In genomic region chr8:30946154-30947065, GRCm38 (mm10) we compare ENCODE assay signal across 19 mouse cellular contexts.
DNase-seq lines count a peak whose midpoint lies in the region; ATAC-seq lines count a peak whose summit lies in the region.
"Had no signal": no experiment of that assay in that cellular context is flagged by ENCODE, and none has a peak within 500 bp of the region (broad histone marks: within the 10 kb centered on the region; RNA-seq: fewer than 3 reads in every experiment).

No protein-coding gene starts in this region.

- no peaks in the 10 kb centered on the region for H3K36me3 ChIP-seq in hindbrain, embryonic 14.5 days (replicated peaks; ENCODE audit: control insufficient read depth, insufficient read depth)
- H3K36me3 ChIP-seq in hindbrain, embryonic 10.5 days, result no peaks in the 10 kb centered on the region
- no peaks in the 10 kb centered on the region for H3K36me3 ChIP-seq in embryonic facial prominence, embryonic 13.5 days
- H3K36me3 ChIP-seq in limb, embryonic 11.5 days (ENCODE audit: control insufficient read depth, insufficient read depth, low read length), result no peaks in the 10 kb centered on the region
- H3K36me3 ChIP-seq: forebrain, embryonic 12.5 days; G1E; neural tube, embryonic 13.5 days had no signal

- H3K9me3 ChIP-seq in hindbrain, embryonic 14.5 days (ENCODE audit: control insufficient read depth, low read length), result no peaks in the 10 kb centered on the region
- no peaks in the 10 kb centered on the region for H3K9me3 ChIP-seq in hindbrain, embryonic 10.5 days
- no peaks in the 10 kb centered on the region for H3K9me3 ChIP-seq in embryonic facial prominence, embryonic 13.5 days
- H3K9me3 ChIP-seq in limb, embryonic 11.5 days (ENCODE audit: control insufficient read depth, low read length), result no peaks in the 10 kb centered on the region
- H3K9me3 ChIP-seq: forebrain, embryonic 12.5 days; neural tube, embryonic 13.5 days had no signal

- WGBS in hindbrain, embryonic 14.5 days, result 62% methylated on average over 10 of the region's 10 CpGs
- WGBS in hindbrain, embryonic 10.5 days, result 75% methylated on average over 10 of the region's 10 CpGs
- WGBS in embryonic facial prominence, embryonic 13.5 days, result 28% methylated on average over 10 of the region's 10 CpGs
- 33% methylated on average over 10 of the region's 10 CpGs for WGBS in limb, embryonic 11.5 days

- no peak overlapping the region for H3K9ac ChIP-seq in hindbrain, embryonic 14.5 days
- H3K9ac ChIP-seq in embryonic facial prominence, embryonic 13.5 days, result no peak overlapping the region
- no peak overlapping the region for H3K9ac ChIP-seq in limb, embryonic 11.5 days (ENCODE audit: low read length)
- H3K9ac ChIP-seq: forebrain, embryonic 12.5 days; liver, postnatal 0 days; neural tube, embryonic 13.5 days had no signal

- H3K4me1 ChIP-seq in hindbrain, embryonic 14.5 days (replicated peaks; ENCODE audit: control insufficient read depth, insufficient read depth, low read length), result no peaks in the 10 kb centered on the region
- no peaks in the 10 kb centered on the region for H3K4me1 ChIP-seq in hindbrain, embryonic 10.5 days (replicated peaks)
- H3K4me1 ChIP-seq in embryonic facial prominence, embryonic 13.5 days, result peaks cover 7% of the 10 kb centered on the region
- H3K4me1 ChIP-seq in limb, embryonic 11.5 days (ENCODE audit: control insufficient read depth, insufficient read depth, low read length), result peaks cover under 1% of the 10 kb centered on the region; the same call in 1 of the 2 replicates
- H3K4me1 ChIP-seq: forebrain, embryonic 12.5 days; neural tube, embryonic 13.5 days had no signal

- peak; percentile 46 to 59 for DNase-seq in cerebellum, postnatal 10 days
- DNase-seq in cerebellum, postnatal 4 days (ENCODE audit: low spot score in 2 of 2), result no peak
- no peak for DNase-seq in hindbrain, embryonic 14.5 days (ENCODE audit: low spot score)
- no peak for DNase-seq in hindbrain, embryonic 10.5 days (ENCODE audit: low spot score)
- peak; percentile 62 for DNase-seq in limb, embryonic 11.5 days (ENCODE audit: low spot score)
- no peak for DNase-seq in gastrocnemius, adult 18-20 months (ENCODE audit: low spot score)
- DNase-seq in heart, postnatal 14 days, result no peak
- DNase-seq: cerebellum, adult 9-10 months; gastrocnemius, postnatal 10 days; heart, adult 2 months; layer of hippocampus, postnatal 36 days; liver, postnatal 0 days; thymus, postnatal 4 days had no signal

- H3K27ac ChIP-seq in hindbrain, embryonic 14.5 days, result no peak overlapping the region
- no peak overlapping the region for H3K27ac ChIP-seq in hindbrain, embryonic 10.5 days
- H3K27ac ChIP-seq in embryonic facial prominence, embryonic 13.5 days, result peak overlapping the region; percentile 68
- H3K27ac ChIP-seq in limb, embryonic 11.5 days (replicated peaks; ENCODE audit: low read depth, low read length), result no peak overlapping the region
- H3K27ac ChIP-seq: forebrain, embryonic 12.5 days; heart, adult 2 months; neural tube, embryonic 13.5 days had no signal

- H3K4me3 ChIP-seq in hindbrain, embryonic 14.5 days (replicated peaks; ENCODE audit: low read length), result no peak overlapping the region
- H3K4me3 ChIP-seq in hindbrain, embryonic 10.5 days, result no peak overlapping the region
- H3K4me3 ChIP-seq in embryonic facial prominence, embryonic 13.5 days, result no peak overlapping the region
- no peak overlapping the region for H3K4me3 ChIP-seq in limb, embryonic 11.5 days (ENCODE audit: low read depth, low read length)
- H3K4me3 ChIP-seq: forebrain, embryonic 12.5 days; heart, adult 2 months; neural tube, embryonic 13.5 days had no signal

- H3K27me3 ChIP-seq in hindbrain, embryonic 14.5 days (ENCODE audit: control insufficient read depth, insufficient read depth, low read length), result no peaks in the 10 kb centered on the region
- no peaks in the 10 kb centered on the region for H3K27me3 ChIP-seq in hindbrain, embryonic 10.5 days (ENCODE audit: insufficient read depth, poor library complexity, severe bottlenecking)
- H3K27me3 ChIP-seq in embryonic facial prominence, embryonic 13.5 days, result no peaks in the 10 kb centered on the region
- H3K27me3 ChIP-seq in limb, embryonic 11.5 days (ENCODE audit: control insufficient read depth, insufficient read depth, low read length), result no peaks in the 10 kb centered on the region
- H3K27me3 ChIP-seq: forebrain, embryonic 12.5 days; neural tube, embryonic 13.5 days had no signal

- peak; percentile 37; the same call in 1 of the 2 replicates for ATAC-seq in hindbrain, embryonic 14.5 days (ENCODE audit: low FRiP score)
- peak; percentile 78 for ATAC-seq in embryonic facial prominence, embryonic 13.5 days (ENCODE audit: insufficient number of reproducible peaks, insufficient read depth, low FRiP score, low TSS enrichment, low read depth)
- peak; percentile 83 for ATAC-seq in limb, embryonic 11.5 days (ENCODE audit: insufficient number of reproducible peaks, low FRiP score, low TSS enrichment, low read depth)
- ATAC-seq: CD4-positive, CD25-positive, alpha-beta regulatory T cell, adult 4 months; inflammation-experienced regulatory T-cells, adult 6 months; liver, postnatal 0 days had no signal

- H3K4me2 ChIP-seq in hindbrain, embryonic 14.5 days (replicated peaks), result no peak overlapping the region
- 0 out of 2 replicates have a peak overlapping the region, but pooled peaks have one; percentile 18 for H3K4me2 ChIP-seq in embryonic facial prominence, embryonic 13.5 days
- H3K4me2 ChIP-seq in limb, embryonic 11.5 days (ENCODE audit: low read depth, severe bottlenecking), result no peak overlapping the region
- H3K4me2 ChIP-seq: forebrain, embryonic 12.5 days; neural tube, embryonic 13.5 days had no signal

- intact Hi-C loops in heart, postnatal 14 days (cut with DNase I), result no loop called here

Comparison
In these comparisons a context has a peak if more than half of its experiments do, and no peak if none do; other contexts are left out.
1. DNase-seq: peak in cerebellum, postnatal 10 days (2 of 2) and limb, embryonic 11.5 days (single experiment); none in cerebellum, postnatal 4 days (0 of 2), hindbrain, embryonic 14.5 days (single experiment), hindbrain, embryonic 10.5 days (single experiment), gastrocnemius, adult 18-20 months (single experiment) and heart, postnatal 14 days (0 of 2).
2. Peak in every context shown above with its lines, with median percentiles within 50 percentile points of each other: ATAC-seq.